Mouse (Mus musculus): ENCODE measurements around the gene Esd. TPM values are rescaled to one million over a fixed set of nuclear protein-coding genes. Genes with fewer than 3 reads are reported as not detected.

Esd gene
- polyA plus RNA-seq, 1 experiment from 2014 or later: 184 TPM

Other genes starting within 250 kb of the Esd start
- 0.19 and 0.26 TPM in 2 replicates for gene Htr2a, start 91.5 kb upstream of the Esd start, polyA plus RNA-seq (2015; fragmentation: Nextera tagmentation; extraction: Ambion mirVana)
- gene Lrch1, start 215.6 kb downstream of the Esd start, polyA plus RNA-seq (2015; fragmentation: Nextera tagmentation; extraction: Ambion mirVana): 4.1 and 4.5 TPM in 2 replicates

All from liver, embryonic 16.5 days (tissue).